ENCODE assay signal across 26 mouse cellular contexts in genomic region chr15:98410249-98410648, GRCm38 (mm10). TPM values are rescaled to one million over a fixed set of nuclear protein-coding genes. Genes with fewer than 3 reads are reported as not detected.
DNase-seq lines count a peak whose midpoint lies in the region; ATAC-seq and TF ChIP-seq lines count a peak whose summit lies in the region.
"Had no signal": no experiment of that assay in that cellular context is flagged by ENCODE, and none has a peak within 500 bp of the region (broad histone marks: within the 10 kb centered on the region; RNA-seq: fewer than 3 reads in every experiment).

No protein-coding gene starts in this region.

- H3K36me3 ChIP-seq in MEL (ENCODE audit: control insufficient read depth in 1 of 2, insufficient read depth in 2 of 2, low read length in 2 of 2): peaks cover 0 to 15% of the 10 kb centered on the region in 2 experiments; a peak in 2 of 4 replicates
- no peaks in the 10 kb centered on the region for H3K36me3 ChIP-seq in forebrain, embryonic 13.5 days (ENCODE audit: poor library complexity, severe bottlenecking)
- H3K36me3 ChIP-seq: G1E had no signal

- 0 out of 4 replicates have a peak, but pooled peaks of 1 of the 2 experiments have one; percentile 39 for TF ChIP-seq POLR2A in MEL (IDR thresholded peaks at IDR 0.05; ENCODE audit: control insufficient read depth in 1 of 2, insufficient read depth in 1 of 2, low read depth in 1 of 2, low read length in 2 of 2, poor library complexity in 1 of 2)

- no peaks in the 10 kb centered on the region; a peak in 1 of 4 replicates for H3K27me3 ChIP-seq in MEL (ENCODE audit: control insufficient read depth in 1 of 2, insufficient read depth in 2 of 2, low read length in 2 of 2)
- no peaks in the 10 kb centered on the region for H3K27me3 ChIP-seq in forebrain, embryonic 13.5 days

- DNase-seq in MEL (ENCODE audit: low read depth, low spot score) (peak; percentile 93), MEL-GATA-1-ER (ENCODE audit: extremely low read depth, low read depth) (peak; percentile 99)
- no peak for DNase-seq in adrenal gland, postnatal 25 days
- DNase-seq: adrenal gland, adult 2 months; adrenal gland, adult 8-10 months; adrenal gland, postnatal 10 days; adrenal gland, postnatal 14 days; adrenal gland, postnatal 36 days; B cell, adult 2 months; cerebellum, adult 11 months; cerebellum, adult 11-12 months; cerebellum, adult 18-20 months; cerebellum, adult 2 months; cerebellum, adult 8-10 months; cerebellum, adult 9-10 months had no signal

- peak overlapping the region in 1 of 2 experiments; percentile 31; a peak in 2 of 4 replicates for H3K4me3 ChIP-seq in MEL (ENCODE audit: control insufficient read depth in 1 of 2, insufficient read depth in 1 of 2, low read depth in 2 of 2, low read length in 2 of 2)
- H3K4me3 ChIP-seq in forebrain, embryonic 13.5 days: no peak overlapping the region

- H3K27ac ChIP-seq in MEL (ENCODE audit: control insufficient read depth, low read depth, low read length): peak overlapping the region; percentile 76
- H3K27ac ChIP-seq in forebrain, embryonic 13.5 days: no peak overlapping the region

- H3K79me2 ChIP-seq in MEL (ENCODE audit: control insufficient read depth, insufficient read depth, low read length, poor library complexity): no peaks in the 10 kb centered on the region

- no peak for TF ChIP-seq RAD21 in MEL (IDR thresholded peaks at IDR 0.05; ENCODE audit: low read depth, low read length)

- H3K4me1 ChIP-seq in MEL (ENCODE audit: control insufficient read depth in 1 of 2, insufficient read depth in 2 of 2, low read length in 2 of 2): peaks cover 18 to 30% of the 10 kb centered on the region in 2 experiments
- H3K4me1 ChIP-seq in forebrain, embryonic 13.5 days: no peaks in the 10 kb centered on the region

- 88% methylated on average over 9 of the region's 9 CpGs for WGBS in forebrain, embryonic 13.5 days

- H3K9ac ChIP-seq in MEL (ENCODE audit: control insufficient read depth, low read depth, low read length, poor library complexity, severe bottlenecking): no peak overlapping the region
- no peak overlapping the region for H3K9ac ChIP-seq in forebrain, embryonic 13.5 days

- no peak for ATAC-seq in forebrain, embryonic 13.5 days
- ATAC-seq: activated CD4-positive, CD25-positive, alpha-beta regulatory T cell, adult 4 months; CD4-positive, CD25-positive, alpha-beta regulatory T cell, adult 4 months; Patski had no signal

- TF ChIP-seq CTCF in MEL (IDR thresholded peaks at IDR 0.05 in 2 of 3, conservative IDR thresholded peaks at IDR 0.05 in 1 of 3; ENCODE audit: control insufficient read depth in 1 of 3, insufficient read depth in 1 of 3, low read depth in 2 of 3, low read length in 3 of 3, poor library complexity in 1 of 3, severe bottlenecking in 1 of 3): peak in 1 of 3 experiments; percentile 18; a peak in 2 of 6 replicates

- TF ChIP-seq EP300 in MEL (IDR thresholded peaks at IDR 0.05; ENCODE audit: low read depth in 1 of 2, low read length in 2 of 2): peak; percentile 95 to 97

- H3K9me3 ChIP-seq in MEL (replicated peaks; ENCODE audit: insufficient read depth, low read length): no peaks in the 10 kb centered on the region
- H3K9me3 ChIP-seq in forebrain, embryonic 13.5 days (replicated peaks): no peaks in the 10 kb centered on the region
- H3K9me3 ChIP-seq: G1E had no signal

- H3K4me2 ChIP-seq in forebrain, embryonic 13.5 days: no peak overlapping the region

TF ChIP-seq in MEL, 35 proteins besides CTCF, POLR2A, EP300 and RAD21:
- peak; percentile 64 for TF ChIP-seq MYC (IDR thresholded peaks at IDR 0.05; ENCODE audit: low read depth, low read length)
- peak; percentile 62 for TF ChIP-seq NRF1 (IDR thresholded peaks at IDR 0.05; ENCODE audit: insufficient read depth, low read depth, low read length, poor library complexity, severe bottlenecking)
- peak; percentile 86 for TF ChIP-seq ETS1 (IDR thresholded peaks at IDR 0.05; ENCODE audit: low read depth, low read length)
- TF ChIP-seq BHLHE40 (IDR thresholded peaks at IDR 0.05; ENCODE audit: borderline replicate concordance, low read depth, low read length): peak; percentile 67; the same call in 1 of the 2 replicates
- peak; percentile 95 for TF ChIP-seq RCOR1 (IDR thresholded peaks at IDR 0.05; ENCODE audit: low read depth, low read length)
- TF ChIP-seq JUND (IDR thresholded peaks at IDR 0.05; ENCODE audit: low read depth, low read length): peak; percentile 31; the same call in 1 of the 2 replicates
- TF ChIP-seq TCF12 (IDR thresholded peaks at IDR 0.05; ENCODE audit: low read depth, low read length): peak; percentile 96
- TF ChIP-seq MYB (IDR thresholded peaks at IDR 0.05; ENCODE audit: low read depth, low read length): peak; percentile 72
- peak; percentile 97 for TF ChIP-seq GATA1 (IDR thresholded peaks at IDR 0.05; ENCODE audit: low read depth, low read length)
- TF ChIP-seq UBTF (IDR thresholded peaks at IDR 0.05; ENCODE audit: borderline replicate concordance, insufficient read depth, low read depth, low read length): no peak
- TF ChIP-seq TAL1 (IDR thresholded peaks at IDR 0.05; ENCODE audit: low read length): peak; percentile 78
- TF ChIP-seq HCFC1 (IDR thresholded peaks at IDR 0.05; ENCODE audit: low read depth, low read length): peak; percentile 40; the same call in 1 of the 2 replicates
- TF ChIP-seq MAFK (IDR thresholded peaks at IDR 0.05; ENCODE audit: borderline replicate concordance, low read depth, low read length): peak; percentile 80; the same call in 1 of the 2 replicates
- no peak for TF ChIP-seq ZC3H11A (IDR thresholded peaks at IDR 0.05; ENCODE audit: low read depth, low read length)
- TF ChIP-seq MEF2A (IDR thresholded peaks at IDR 0.05; ENCODE audit: extremely low read depth, insufficient replicate concordance, low read depth, low read length, poor library complexity, severe bottlenecking): peak; percentile 94; the same call in 1 of the 2 replicates
- TF ChIP-seq MAZ (IDR thresholded peaks at IDR 0.05; ENCODE audit: low read depth, low read length): no peak
- 0 out of 2 replicates have a peak, but pooled peaks have one; percentile 39 for TF ChIP-seq TBP (IDR thresholded peaks at IDR 0.05; ENCODE audit: low read depth, low read length)
- TF ChIP-seq CHD2 (IDR thresholded peaks at IDR 0.05; ENCODE audit: low read length): peak; percentile 26; the same call in 1 of the 2 replicates
- peak; percentile 34; the same call in 1 of the 2 replicates for TF ChIP-seq ELF1 (IDR thresholded peaks at IDR 0.05; ENCODE audit: low read depth, low read length)
- TF ChIP-seq ZKSCAN1 (IDR thresholded peaks at IDR 0.05; ENCODE audit: low read depth, low read length): no peak
- no peak for TF ChIP-seq SMC3 (IDR thresholded peaks at IDR 0.05; ENCODE audit: low read depth, low read length)
- TF ChIP-seq SIN3A (IDR thresholded peaks at IDR 0.05; ENCODE audit: low read length): peak; percentile 83

RNA-seq across cellular contexts. Expression of gene Olfr282, which starts 20.8 kb away (rescaled TPM):
- not detected in 2 replicates for total RNA-seq in MEL (2012; rRNA removed)
- under 1 TPM in 1 of 2 experiments, not detected in 1; 0.18 TPM for polyA plus RNA-seq in MEL (2012; ENCODE audit: insufficient read depth in 1 of 2, insufficient read length in 2 of 2, low read depth in 1 of 2, low replicate concordance in 2 of 2, missing spikeins in 1 of 2)
- polyA plus RNA-seq in forebrain, embryonic 13.5 days (2015; fragmentation: Nextera tagmentation; extraction: Ambion mirVana): not detected in 2 replicates
- not detected in 2 replicates for total RNA-seq in adrenal gland, postnatal 25 days (2021)
- total RNA-seq: adrenal gland, adult 18-20 months; adrenal gland, adult 2 months; adrenal gland, adult 8-10 months; adrenal gland, postnatal 10 days; adrenal gland, postnatal 14 days; adrenal gland, postnatal 36 days; adrenal gland, postnatal 4 days; CH12.LX; ES-E14; G1E had no signal
- polyA plus RNA-seq: activated CD4-positive, CD25-positive, alpha-beta regulatory T cell, adult 4 months; adrenal gland, adult 2 months; brain, embryonic 14.5 days; C2C12; CD4-positive, CD25-positive, alpha-beta regulatory T cell, adult 4 months; cerebellum, adult 2 months; G1E; Patski had no signal

RNA-seq across cellular contexts. Expression of gene Olfr283, which starts 29.5 kb away (rescaled TPM):
- 0.20 and 0.46 TPM in 2 replicates for total RNA-seq in MEL (2012; rRNA removed)
- polyA plus RNA-seq in MEL (2012; ENCODE audit: insufficient read depth in 1 of 2, insufficient read length in 2 of 2, low read depth in 1 of 2, low replicate concordance in 2 of 2, missing spikeins in 1 of 2): under 1 TPM in 1 of 2 experiments, not detected in 1; 0.11 TPM
- not detected in 2 replicates for polyA plus RNA-seq in forebrain, embryonic 13.5 days (2015; fragmentation: Nextera tagmentation; extraction: Ambion mirVana)
- total RNA-seq in adrenal gland, postnatal 25 days (2021): not detected in 2 replicates
- total RNA-seq: adrenal gland, adult 18-20 months; adrenal gland, adult 2 months; adrenal gland, adult 8-10 months; adrenal gland, postnatal 10 days; adrenal gland, postnatal 14 days; adrenal gland, postnatal 36 days; adrenal gland, postnatal 4 days; CH12.LX; ES-E14; G1E had no signal
- polyA plus RNA-seq: activated CD4-positive, CD25-positive, alpha-beta regulatory T cell, adult 4 months; adrenal gland, adult 2 months; brain, embryonic 14.5 days; C2C12; CD4-positive, CD25-positive, alpha-beta regulatory T cell, adult 4 months; cerebellum, adult 2 months; G1E; Patski had no signal

RNA-seq across cellular contexts. Expression of gene Olfr281, which starts 42.1 kb away (rescaled TPM):
- 0.08 TPM in 1 of 2 replicates, not detected in the other for total RNA-seq in MEL (2012; rRNA removed)
- under 1 TPM in 1 of 2 experiments, not detected in 1; 0.40 TPM for polyA plus RNA-seq in MEL (2012; ENCODE audit: insufficient read depth in 1 of 2, insufficient read length in 2 of 2, low read depth in 1 of 2, low replicate concordance in 2 of 2, missing spikeins in 1 of 2)
- not detected in 2 replicates for polyA plus RNA-seq in forebrain, embryonic 13.5 days (2015; fragmentation: Nextera tagmentation; extraction: Ambion mirVana)
- not detected in 2 replicates for total RNA-seq in adrenal gland, postnatal 25 days (2021)
- total RNA-seq: adrenal gland, adult 18-20 months; adrenal gland, adult 2 months; adrenal gland, adult 8-10 months; adrenal gland, postnatal 10 days; adrenal gland, postnatal 14 days; adrenal gland, postnatal 36 days; adrenal gland, postnatal 4 days; CH12.LX; ES-E14 had no signal
- polyA plus RNA-seq: activated CD4-positive, CD25-positive, alpha-beta regulatory T cell, adult 4 months; adrenal gland, adult 2 months; brain, embryonic 14.5 days; C2C12; CD4-positive, CD25-positive, alpha-beta regulatory T cell, adult 4 months; cerebellum, adult 2 months; G1E; Patski had no signal

RNA-seq across cellular contexts. Expression of gene OR5BS1P, which starts 59.4 kb away (rescaled TPM):
- 0.04 TPM in 1 of 2 replicates, not detected in the other for total RNA-seq in MEL (2012; rRNA removed)
- polyA plus RNA-seq in MEL (2012; ENCODE audit: insufficient read depth in 1 of 2, insufficient read length in 2 of 2, low read depth in 1 of 2, low replicate concordance in 2 of 2, missing spikeins in 1 of 2): not detected
- not detected in 2 replicates for polyA plus RNA-seq in forebrain, embryonic 13.5 days (2015; fragmentation: Nextera tagmentation; extraction: Ambion mirVana)
- not detected in 2 replicates for total RNA-seq in adrenal gland, postnatal 25 days (2021)
- total RNA-seq: adrenal gland, adult 18-20 months; adrenal gland, adult 2 months; adrenal gland, adult 8-10 months; adrenal gland, postnatal 10 days; adrenal gland, postnatal 14 days; adrenal gland, postnatal 36 days; adrenal gland, postnatal 4 days; CH12.LX; ES-E14 had no signal
- polyA plus RNA-seq: adrenal gland, adult 2 months; brain, embryonic 14.5 days; C2C12; CD4-positive, CD25-positive, alpha-beta regulatory T cell, adult 4 months; cerebellum, adult 2 months; G1E; Patski had no signal
